Mouse (Mus musculus) MEL (cell line): Measurements from ENCODE around the gene Lrrc26. TPM values are rescaled to one million over a fixed set of nuclear protein-coding genes. Genes with fewer than 3 reads are reported as not detected.

Experiments
- DNase-seq: peaks from one replicate; pipeline ENCODE4 v3.0.0; 2011; ENCODE audit warnings: low read depth, low spot score
- H3K27ac ChIP-seq: 2 replicates; pipeline ENCODE4 v1.5.1; 2012; ENCODE audit warnings: low read depth, mild to moderate bottlenecking, control low read depth, low read length, moderate library complexity; ENCODE audit not compliant: control insufficient read depth
- H3K27me3 ChIP-seq, 2 experiments: fragments of 150-350 bp in 1 of 2; sonication (generic) in 1 of 2; 2 replicates each; pipeline ENCODE4 v1.6.1; 2012; ENCODE audit warnings: low read length in 2 of 2, mild to moderate bottlenecking in 2 of 2, improper control_type of control experiment in 1 of 2, moderate library complexity in 1 of 2; ENCODE audit not compliant: insufficient read depth in 2 of 2, control insufficient read depth in 1 of 2
- H3K36me3 ChIP-seq, 2 experiments: 2 replicates each; pipeline ENCODE4 v1.6.1; 2012 to 2014; ENCODE audit warnings: low read length in 2 of 2, improper control_type of control experiment in 1 of 2, inconsistent platforms in 1 of 2, mild to moderate bottlenecking in 1 of 2; ENCODE audit not compliant: insufficient read depth in 2 of 2, control insufficient read depth in 1 of 2
- H3K4me1 ChIP-seq, 2 experiments: fragments of 150-350 bp in 1 of 2; sonication (generic) in 1 of 2; 2 replicates each; pipeline ENCODE4 v1.6.1; 2012; ENCODE audit warnings: low read length in 2 of 2, improper control_type of control experiment in 1 of 2, mild to moderate bottlenecking in 1 of 2; ENCODE audit not compliant: insufficient read depth in 2 of 2, control insufficient read depth in 1 of 2
- H3K4me3 ChIP-seq, 2 experiments: fragments of 150-350 bp in 1 of 2; sonication (generic) in 1 of 2; 2 replicates each; pipeline ENCODE4 v1.5.1; 2012; ENCODE audit warnings: low read depth in 2 of 2, low read length in 2 of 2, mild to moderate bottlenecking in 2 of 2, moderate library complexity in 2 of 2, control low read depth in 1 of 2, improper control_type of control experiment in 1 of 2; ENCODE audit not compliant: control insufficient read depth in 1 of 2, insufficient read depth in 1 of 2
- H3K79me2 ChIP-seq: 2 replicates; pipeline ENCODE4 v1.6.1; 2012; ENCODE audit warnings: mild to moderate bottlenecking, low read length, moderate library complexity; ENCODE audit not compliant: control insufficient read depth, poor library complexity, insufficient read depth
- H3K9ac ChIP-seq: 2 replicates; pipeline ENCODE4 v1.6.1; 2012; ENCODE audit warnings: low read depth, mild to moderate bottlenecking, control low read depth, low read length, moderate library complexity; ENCODE audit not compliant: control insufficient read depth, poor library complexity, severe bottlenecking
- H3K9me3 ChIP-seq: fragments of 150-350 bp; sonication (generic); replicated peaks from 2 replicates; pipeline ENCODE4 v1.6.1; 2012; ENCODE audit warnings: mild to moderate bottlenecking, low read length, improper control_type of control experiment, moderate library complexity; ENCODE audit not compliant: insufficient read depth
- BHLHE40 ChIP-seq: IDR thresholded peaks from 2 replicates; pipeline ENCODE4 v1.6.1; 2012; ENCODE audit warnings: low read depth, mild to moderate bottlenecking, inconsistent platforms, low read length, improper control_type of control experiment, borderline replicate concordance
- CHD2 ChIP-seq: IDR thresholded peaks from 2 replicates; pipeline ENCODE4 v1.6.1; 2011; ENCODE audit warnings: low read length, improper control_type of control experiment
- GABPA ChIP-seq: IDR thresholded peaks from 2 replicates; pipeline ENCODE4 v1.6.1; 2012; ENCODE audit warnings: low read depth, mild to moderate bottlenecking, inconsistent platforms, low read length, improper control_type of control experiment, moderate library complexity
- JUND ChIP-seq: IDR thresholded peaks from 2 replicates; pipeline ENCODE4 v1.6.1; 2011; ENCODE audit warnings: low read depth, mild to moderate bottlenecking, improper control_type of control experiment, low read length
- KAT2A ChIP-seq: conservative IDR thresholded peaks from 2 replicates; pipeline ENCODE4 v1.6.1; 2012; ENCODE audit warnings: low read depth, low read length, improper control_type of control experiment, inconsistent platforms
- MAFK ChIP-seq: IDR thresholded peaks from 2 replicates; pipeline ENCODE4 v1.6.1; 2011; ENCODE audit warnings: low read depth, mild to moderate bottlenecking, low read length, improper control_type of control experiment, borderline replicate concordance
- MAX ChIP-seq: IDR thresholded peaks from 2 replicates; pipeline ENCODE4 v1.6.1; 2011; ENCODE audit warnings: low read length, improper control_type of control experiment
- MAZ ChIP-seq: IDR thresholded peaks from 2 replicates; pipeline ENCODE4 v1.6.1; 2012; ENCODE audit warnings: low read depth, mild to moderate bottlenecking, inconsistent platforms, low read length, improper control_type of control experiment
- MEF2A ChIP-seq: IDR thresholded peaks from 2 replicates; pipeline ENCODE4 v1.6.1; 2014; ENCODE audit warnings: low read depth, mild to moderate bottlenecking, inconsistent platforms, low read length, improper control_type of control experiment; ENCODE audit not compliant: poor library complexity, insufficient replicate concordance, severe bottlenecking; ENCODE audit errors: extremely low read depth
- MXI1 ChIP-seq: IDR thresholded peaks from 2 replicates; pipeline ENCODE4 v1.6.1; 2011; ENCODE audit warnings: mild to moderate bottlenecking, low read depth, low read length, improper control_type of control experiment
- MYB ChIP-seq: IDR thresholded peaks from 2 replicates; pipeline ENCODE4 v1.6.1; 2011; ENCODE audit warnings: mild to moderate bottlenecking, low read depth, low read length, improper control_type of control experiment
- POLR2AphosphoS2 ChIP-seq: IDR thresholded peaks from 2 replicates; pipeline ENCODE4 v1.6.1; 2011; ENCODE audit warnings: low read length, improper control_type of control experiment
- TBP ChIP-seq: IDR thresholded peaks from 2 replicates; pipeline ENCODE4 v1.8.0; 2011; ENCODE audit warnings: low read depth, low read length, improper control_type of control experiment
- TCF12 ChIP-seq: IDR thresholded peaks from 2 replicates; pipeline ENCODE4 v1.6.1; 2014; ENCODE audit warnings: low read depth, mild to moderate bottlenecking, inconsistent platforms, low read length, improper control_type of control experiment, moderate library complexity
- USF1 ChIP-seq: IDR thresholded peaks from 2 replicates; pipeline ENCODE4 v1.6.1; 2014; ENCODE audit warnings: low read depth, mild to moderate bottlenecking, inconsistent platforms, low read length, improper control_type of control experiment, moderate library complexity
- USF2 ChIP-seq, 2 experiments: IDR thresholded peaks; 2 replicates each; pipeline ENCODE4 v1.6.1; 2011 to 2012; ENCODE audit warnings: improper control_type of control experiment in 2 of 2, low read length in 2 of 2, borderline replicate concordance in 1 of 2, inconsistent platforms in 1 of 2, low read depth in 1 of 2, mild to moderate bottlenecking in 1 of 2; ENCODE audit not compliant: insufficient read depth in 1 of 2
- polyA plus RNA-seq, 2 experiments: library from polyadenylated mRNA; stranded (reverse) in 1 of 2; unstranded in 1 of 2; fragments of >175 nt in 1 of 2; fragments of >200 nt in 1 of 2; gene quantifications; 2 replicates each; pipeline versions ENCODE4 v1.2.1 to v1.2.4; 2012; ENCODE audit warnings: low replicate concordance in 2 of 2, low read depth in 1 of 2; ENCODE audit not compliant: insufficient read length in 2 of 2, insufficient read depth in 1 of 2, missing spikeins in 1 of 2
- total RNA-seq: library from RNA; depleted of rRNA; stranded (reverse); fragments of 300-350 nt; gene quantifications from 2 replicates; pipeline ENCODE4 v1.2.3, GENCODE M21; 2012

Lrrc26 gene
- total and polyA plus RNA-seq, 3 experiments, result not detected

DNA sequence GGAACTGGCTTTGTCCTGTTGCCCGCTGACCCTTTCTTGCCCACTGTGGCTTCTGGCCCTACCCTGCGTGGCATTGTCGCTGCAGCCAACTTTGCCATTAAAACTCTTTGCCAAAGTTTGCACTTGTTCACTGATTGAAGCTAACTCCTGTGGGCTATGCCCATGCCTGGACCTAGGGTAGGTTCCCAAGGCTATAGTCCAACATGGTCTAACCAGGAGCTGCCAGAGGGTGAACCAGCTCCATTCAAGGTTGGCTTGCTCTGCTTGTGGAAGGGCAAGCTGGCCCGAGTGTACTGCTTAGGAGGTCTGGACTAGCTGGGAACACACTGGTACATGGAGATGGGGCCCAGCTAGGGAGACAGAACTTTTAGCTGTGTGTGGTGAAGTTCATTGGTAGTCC lies 45.6 kb upstream of the Lrrc26 start:
- H3K27ac ChIP-seq, result no peak overlapping the region
- H3K4me3 ChIP-seq, result no peak overlapping the region
- TF ChIP-seq TCF12 (no peak), USF2 (IDR thresholded peaks at IDR 0.05; ENCODE audit: borderline replicate concordance in 1 of 2, insufficient read depth in 1 of 2, low read depth in 1 of 2, low read length in 2 of 2) (no peak), MEF2A (no peak), MYB (no peak), MXI1 (no peak), JUND (no peak)
- DNase-seq, result no peak
- H3K27me3 ChIP-seq, result no peaks in the 10 kb centered on the region
- no peak overlapping the region for H3K9ac ChIP-seq
- H3K4me1 ChIP-seq, result peaks cover 0 to 12% of the 10 kb centered on the region in 2 experiments; a peak in 3 of 4 replicates
- H3K36me3 ChIP-seq, result no peaks in the 10 kb centered on the region
- H3K9me3 ChIP-seq, result no peaks in the 10 kb centered on the region
- no peaks in the 10 kb centered on the region; the same call in 1 of the 2 replicates for H3K79me2 ChIP-seq

DNA sequence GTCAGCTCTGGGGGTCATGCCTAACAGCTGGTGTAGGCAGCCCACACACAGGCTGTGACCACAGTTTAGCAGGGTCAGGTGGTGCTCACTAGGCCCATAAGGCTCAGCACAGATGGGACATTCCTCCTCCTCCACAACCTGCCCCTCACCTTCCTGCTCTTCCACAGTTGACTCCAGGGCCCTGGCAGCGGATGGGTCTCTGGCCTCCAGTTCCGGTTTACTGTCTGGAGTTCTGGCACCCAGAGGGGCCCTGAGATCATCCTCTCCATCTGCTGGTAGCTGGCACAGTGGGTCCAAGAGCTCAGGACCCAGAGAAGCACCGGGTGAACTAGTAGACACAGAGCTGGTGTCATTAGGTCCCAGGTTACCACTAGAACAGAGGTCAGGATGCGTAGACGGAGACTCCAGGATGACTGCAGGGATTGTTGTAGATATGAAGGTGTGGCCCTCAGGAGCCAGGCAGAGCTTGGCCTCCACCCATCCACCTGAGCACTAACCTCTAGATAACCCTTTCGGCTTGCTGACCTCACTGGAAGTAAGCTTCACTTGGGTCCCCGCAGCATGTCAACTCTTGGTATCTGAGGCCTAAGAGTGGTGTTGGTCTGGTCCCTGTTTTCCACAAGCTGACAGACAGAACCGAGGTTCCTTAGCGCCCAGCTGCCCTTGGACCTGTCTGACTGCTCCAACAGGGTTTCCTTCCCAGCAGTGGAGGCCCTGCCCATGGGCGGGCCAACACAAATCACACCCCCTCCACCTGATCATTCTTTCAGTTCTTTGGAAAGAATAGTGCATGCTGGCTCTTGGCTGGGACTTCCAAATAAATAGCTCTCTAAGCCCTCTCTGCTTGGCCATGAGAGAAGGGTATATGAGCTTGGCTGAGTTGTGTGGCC lies 43.3 kb upstream of the Lrrc26 start, which contains the start of gene AL732309.1:
TSS of gene AL732309.1 (minus strand) at position 681 of the 890 bp plus-strand sequence.
- DNase-seq, result no peak
- H3K79me2 ChIP-seq, result no peaks in the 10 kb centered on the region; the same call in 1 of the 2 replicates
- H3K4me3 ChIP-seq, result no peak within 1 kb of the TSS
- no peaks in the 10 kb centered on the region for H3K27me3 ChIP-seq
- no peaks in the 10 kb centered on the region for H3K9me3 ChIP-seq
- peaks cover 0 to 2% of the 10 kb centered on the region in 2 experiments; a peak in 1 of 4 replicates for H3K36me3 ChIP-seq
- H3K4me1 ChIP-seq, result peaks cover 0 to 7% of the 10 kb centered on the region in 2 experiments; a peak in 3 of 4 replicates
- H3K9ac ChIP-seq, result no peak within 1 kb of the TSS
- TF ChIP-seq USF1 (no peak), MAFK (no peak), MAZ (no peak), POLR2AphosphoS2 (no peak), CHD2 (no peak), MYB (no peak), KAT2A (no peak), MAX (no peak), GABPA (no peak), BHLHE40 (no peak), TBP (no peak)
- no peak within 1 kb of the TSS for H3K27ac ChIP-seq
